ENCODE assay signal across 1 mouse cellular context in the genomic region with DNA sequence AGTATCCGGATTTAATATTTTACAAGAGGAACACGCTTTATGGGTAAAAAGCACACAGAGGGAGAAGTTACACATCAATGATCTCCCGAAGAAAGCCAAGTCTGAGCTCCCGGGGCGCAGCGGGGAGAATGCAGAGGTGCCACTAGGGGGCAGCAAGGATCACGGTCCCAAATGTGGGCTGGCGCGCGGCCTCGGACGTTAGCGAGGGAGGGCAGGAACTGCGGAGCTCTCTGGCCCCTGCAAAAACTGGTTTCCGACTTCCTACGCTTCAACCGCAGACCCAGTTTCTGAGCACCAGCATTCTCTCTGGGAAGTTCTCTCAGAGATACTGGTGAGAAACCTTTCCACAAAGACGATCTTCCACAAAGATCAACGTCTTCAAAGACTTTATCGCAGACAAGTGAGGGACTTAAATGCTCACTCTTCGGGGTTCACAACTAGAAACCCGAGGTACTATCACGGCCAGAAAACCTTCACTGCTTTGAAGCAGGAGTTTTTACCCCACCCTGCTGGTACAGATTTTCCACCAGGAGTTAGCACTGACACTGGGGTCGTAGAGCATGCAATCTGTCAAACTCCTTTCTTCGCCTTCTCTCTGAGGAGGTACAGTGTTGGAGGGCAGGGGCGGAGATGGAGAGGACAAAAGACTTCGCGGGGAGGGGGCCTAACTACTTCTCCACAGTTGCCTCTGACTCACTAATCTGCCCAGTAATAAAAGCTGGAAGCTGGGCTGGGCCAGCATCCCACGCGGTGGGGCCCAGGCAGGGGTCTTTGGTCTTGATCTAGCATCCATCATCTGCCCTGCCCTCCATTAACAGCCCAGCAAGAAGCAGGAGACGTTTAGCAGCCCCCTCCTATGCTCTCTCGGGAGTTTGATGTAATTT.
A peak's percentile ranks its signal among the peaks of the same experiment; 100 is the strongest.
TF ChIP-seq lines count a peak whose summit lies in the region.

No protein-coding gene starts in this region.

TF ChIP-seq in CH12.LX, 34 proteins besides CTCF, POLR2A, EP300 and RAD21:
- TF ChIP-seq SMC3 (IDR thresholded peaks at IDR 0.05; ENCODE audit: low read depth, low read length) = peak; percentile 89
- no peak for TF ChIP-seq POLR2AphosphoS2 (IDR thresholded peaks at IDR 0.05; ENCODE audit: low read depth, low read length)
